Comparison of ENCODE assay signal across 8 mouse cellular contexts in the genomic region with DNA sequence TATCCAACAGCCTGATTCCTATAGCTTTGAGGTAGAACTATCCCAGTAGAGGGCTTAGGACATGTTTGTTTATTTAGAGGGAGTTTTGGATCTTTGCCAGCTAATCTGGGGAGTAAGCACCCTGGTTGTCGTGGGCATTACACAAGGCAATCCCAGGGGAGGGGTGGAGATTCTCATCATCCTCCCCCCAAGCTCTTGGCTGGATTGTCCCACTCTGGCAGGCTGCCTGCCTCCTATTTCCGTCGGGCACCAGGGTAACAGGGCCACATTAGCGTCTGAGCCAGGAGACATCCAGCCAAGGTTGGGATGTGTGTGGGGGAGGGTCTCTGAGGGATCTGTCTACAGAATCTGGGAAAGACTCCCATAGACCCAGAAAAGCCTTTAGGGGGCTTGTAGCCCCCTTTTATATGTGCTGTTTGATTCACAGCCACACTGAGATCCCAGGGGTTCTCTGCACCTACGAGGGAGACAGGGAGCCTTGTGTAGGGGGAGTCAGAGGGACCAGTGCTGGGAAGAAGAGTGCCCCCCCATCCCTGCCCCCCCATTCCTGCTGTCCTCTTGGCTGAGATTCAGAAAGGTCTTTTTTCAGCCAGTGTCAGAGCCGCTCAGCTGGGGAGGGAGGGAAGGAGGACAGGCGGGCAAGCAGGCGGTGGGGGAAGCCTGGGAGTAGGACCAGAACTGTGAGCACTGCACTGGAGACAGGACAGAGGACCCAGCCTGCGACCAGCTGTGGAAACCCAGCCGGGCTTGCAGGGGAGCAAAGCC. TPM values are rescaled to one million over a fixed set of nuclear protein-coding genes. Genes with fewer than 3 reads are reported as not detected.
DNase-seq lines count a peak whose midpoint lies in the region; ATAC-seq and TF ChIP-seq lines count a peak whose summit lies in the region.

No protein-coding gene starts in this region.

- no peak for ATAC-seq in embryonic facial prominence, embryonic 11.5 days (replicated peaks; ENCODE audit: insufficient number of reproducible peaks, low FRiP score, low TSS enrichment, low read depth)
- peak; percentile 45; the same call in 1 of the 2 replicates for ATAC-seq in limb, embryonic 12.5 days (ENCODE audit: insufficient number of reproducible peaks, insufficient read depth, low FRiP score, low TSS enrichment, low read depth)
- peak; percentile 69 for ATAC-seq in midbrain, postnatal 0 days (ENCODE audit: low FRiP score)

- no peaks in the 10 kb centered on the region for H3K27me3 ChIP-seq in embryonic facial prominence, embryonic 11.5 days (ENCODE audit: control insufficient read depth, insufficient read depth, low read length)
- H3K27me3 ChIP-seq in kidney, adult 2 months (replicated peaks; ENCODE audit: control insufficient read depth, insufficient read depth, low read length), result no peaks in the 10 kb centered on the region
- no peaks in the 10 kb centered on the region for H3K27me3 ChIP-seq in limb, embryonic 12.5 days
- H3K27me3 ChIP-seq in midbrain, postnatal 0 days (ENCODE audit: insufficient read depth, low read length), result no peaks in the 10 kb centered on the region

- H3K9ac ChIP-seq in embryonic facial prominence, embryonic 11.5 days (replicated peaks; ENCODE audit: low read length), result peak overlapping the region; percentile 34
- H3K9ac ChIP-seq in limb, embryonic 12.5 days (replicated peaks), result peak overlapping the region; percentile 44; the same call in 1 of the 2 replicates
- peak overlapping the region; percentile 45 for H3K9ac ChIP-seq in midbrain, postnatal 0 days (replicated peaks; ENCODE audit: low read length, poor library complexity, severe bottlenecking)

- WGBS in embryonic facial prominence, embryonic 11.5 days, result 26% methylated on average over 10 of the region's 10 CpGs
- 23% methylated on average over 10 of the region's 10 CpGs for WGBS in kidney, adult 2 months
- WGBS in limb, embryonic 12.5 days, result 33% methylated on average over 10 of the region's 10 CpGs
- 10% methylated on average over 10 of the region's 10 CpGs for WGBS in midbrain, postnatal 0 days

- H3K9me3 ChIP-seq in embryonic facial prominence, embryonic 11.5 days (replicated peaks; ENCODE audit: control insufficient read depth, low read length), result no peaks in the 10 kb centered on the region
- no peaks in the 10 kb centered on the region for H3K9me3 ChIP-seq in limb, embryonic 12.5 days
- no peaks in the 10 kb centered on the region for H3K9me3 ChIP-seq in midbrain, postnatal 0 days (ENCODE audit: low read length)

- DNase-seq in retina, postnatal 1 day, result peak; percentile 72
- DNase-seq in retina, embryonic 14.5 days (ENCODE audit: low spot score), result no peak
- no peak for DNase-seq in embryonic facial prominence, embryonic 11.5 days (ENCODE audit: low spot score)
- DNase-seq in heart, adult 9 months (ENCODE audit: low spot score in 2 of 2), result peak; percentile 62 to 75
- peak; percentile 78 for DNase-seq in kidney, adult 2 months
- DNase-seq in midbrain, postnatal 0 days (ENCODE audit: low spot score), result peak; percentile 89
- DNase-seq in spleen, postnatal 10 days (ENCODE audit: low spot score in 2 of 2), result no peak

- H3K4me1 ChIP-seq in embryonic facial prominence, embryonic 11.5 days (ENCODE audit: control insufficient read depth, insufficient read depth, low read length), result peaks cover 15% of the 10 kb centered on the region
- H3K4me1 ChIP-seq in kidney, adult 2 months (ENCODE audit: control insufficient read depth, insufficient read depth, low read length), result peaks cover 8% of the 10 kb centered on the region
- H3K4me1 ChIP-seq in limb, embryonic 12.5 days (replicated peaks), result peaks cover 54% of the 10 kb centered on the region
- H3K4me1 ChIP-seq in midbrain, postnatal 0 days (ENCODE audit: insufficient read depth, low read length), result peaks cover 17% of the 10 kb centered on the region

- no peak overlapping the region for H3K4me2 ChIP-seq in embryonic facial prominence, embryonic 11.5 days (ENCODE audit: low read depth, low read length)
- peak overlapping the region; percentile 21 for H3K4me2 ChIP-seq in limb, embryonic 12.5 days
- H3K4me2 ChIP-seq in midbrain, postnatal 0 days (ENCODE audit: low read depth, low read length, poor library complexity, severe bottlenecking), result peak overlapping the region; percentile 44

- TF ChIP-seq POLR2A in kidney, adult 2 months (IDR thresholded peaks at IDR 0.05; ENCODE audit: low read depth, low read length), result no peak

- H3K36me3 ChIP-seq in embryonic facial prominence, embryonic 11.5 days (replicated peaks; ENCODE audit: control insufficient read depth, insufficient read depth, low read depth, low read length), result no peaks in the 10 kb centered on the region; the same call in 1 of the 2 replicates
- H3K36me3 ChIP-seq in kidney, adult 2 months (ENCODE audit: control insufficient read depth, insufficient read depth, low read length), result no peaks in the 10 kb centered on the region
- peaks cover 14% of the 10 kb centered on the region for H3K36me3 ChIP-seq in limb, embryonic 12.5 days
- H3K36me3 ChIP-seq in midbrain, postnatal 0 days (ENCODE audit: insufficient read depth, low read length), result peaks cover 6% of the 10 kb centered on the region

- H3K27ac ChIP-seq in embryonic facial prominence, embryonic 11.5 days (replicated peaks; ENCODE audit: low read depth, low read length), result no peak overlapping the region
- H3K27ac ChIP-seq in kidney, adult 2 months (ENCODE audit: insufficient read depth, low read depth, low read length), result peak overlapping the region; percentile 49; the same call in 1 of the 2 replicates
- peak overlapping the region; percentile 72 for H3K27ac ChIP-seq in limb, embryonic 12.5 days
- peak overlapping the region; percentile 78 for H3K27ac ChIP-seq in midbrain, postnatal 0 days (ENCODE audit: low read depth, low read length)

- TF ChIP-seq CTCF in kidney, adult 2 months (conservative IDR thresholded peaks at IDR 0.05; ENCODE audit: insufficient read depth, insufficient read length, low read depth, low read length), result no peak
- no peak for TF ChIP-seq CTCF in midbrain, postnatal 0 days (IDR thresholded peaks at IDR 0.05)

- no peak overlapping the region for H3K4me3 ChIP-seq in embryonic facial prominence, embryonic 11.5 days (ENCODE audit: low read depth, low read length)
- H3K4me3 ChIP-seq in kidney, adult 2 months (ENCODE audit: insufficient read depth, low read depth, low read length), result no peak overlapping the region
- no peak overlapping the region for H3K4me3 ChIP-seq in limb, embryonic 12.5 days (replicated peaks)
- H3K4me3 ChIP-seq in midbrain, postnatal 0 days (ENCODE audit: low read depth, low read length), result peak overlapping the region; percentile 21; the same call in 1 of the 2 replicates

RNA-seq across cellular contexts. Expression of a gene that starts 17.1 kb away (rescaled TPM):
- 5.3 and 5.8 TPM in 2 replicates for polyA plus RNA-seq in embryonic facial prominence, embryonic 11.5 days (2014; fragmentation: Nextera tagmentation; extraction: Ambion mirVana)
- polyA plus RNA-seq in kidney, adult 2 months (2012; rRNA removed), result 35.8 and 40.8 TPM in 2 replicates
- polyA plus RNA-seq in limb, embryonic 12.5 days (2016; fragmentation: Nextera tagmentation; extraction: Ambion mirVana), result 11.9 and 12.0 TPM in 2 replicates
- 69.1 and 81.7 TPM in 2 replicates for total RNA-seq in midbrain, postnatal 0 days (2014; rRNA removed)
- 15.7 and 16.5 TPM in 2 replicates for polyA plus RNA-seq in midbrain, postnatal 0 days (2015; fragmentation: Nextera tagmentation; extraction: Ambion mirVana)

RNA-seq across cellular contexts. Expression of a gene that starts 52.0 kb away (rescaled TPM):
- polyA plus RNA-seq in embryonic facial prominence, embryonic 11.5 days (2014; fragmentation: Nextera tagmentation; extraction: Ambion mirVana), result 57.9 and 63.2 TPM in 2 replicates
- 7.9 and 12.0 TPM in 2 replicates for polyA plus RNA-seq in kidney, adult 2 months (2012; rRNA removed)
- 40.7 and 43.9 TPM in 2 replicates for polyA plus RNA-seq in limb, embryonic 12.5 days (2016; fragmentation: Nextera tagmentation; extraction: Ambion mirVana)
- 51.2 and 91.4 TPM in 2 replicates for total RNA-seq in midbrain, postnatal 0 days (2014; rRNA removed)
- polyA plus RNA-seq in midbrain, postnatal 0 days (2015; fragmentation: Nextera tagmentation; extraction: Ambion mirVana), result 39.8 and 40.6 TPM in 2 replicates

Comparison
In these comparisons a context has a peak if more than half of its experiments do, and no peak if none do; other contexts are left out.
1. DNase-seq: peak in retina, postnatal 1 day (single experiment), heart, adult 9 months (2 of 2), kidney, adult 2 months (single experiment) and midbrain, postnatal 0 days (single experiment); none in retina, embryonic 14.5 days (single experiment), embryonic facial prominence, embryonic 11.5 days (single experiment) and spleen, postnatal 10 days (0 of 2).
2. Peak in every context shown above with its lines, with median percentiles within 50 percentile points of each other: H3K9ac ChIP-seq.